22 mouse cellular contexts compared by ENCODE assay signal in genomic region chr14:8283784-8284183, GRCm38 (mm10). TPM values are rescaled to one million over a fixed set of nuclear protein-coding genes. Genes with fewer than 3 reads are reported as not detected.
DNase-seq lines count a peak whose midpoint lies in the region; ATAC-seq lines count a peak whose summit lies in the region.
"Had no signal": no experiment of that assay in that cellular context is flagged by ENCODE, and none has a peak within 500 bp of the region (broad histone marks: within the 10 kb centered on the region; RNA-seq: fewer than 3 reads in every experiment).

No protein-coding gene starts in this region.

- intact Hi-C loops in gastrocnemius, postnatal 36 days (cut with DNase I): no loop called here

- no peak overlapping the region for H3K4me3 ChIP-seq in lung, embryonic 16.5 days (ENCODE audit: low read length)
- no peak overlapping the region for H3K4me3 ChIP-seq in liver, embryonic 12.5 days
- H3K4me3 ChIP-seq: left cerebral cortex, adult 2 months; limb, embryonic 10.5 days; neural tube, embryonic 13.5 days had no signal

- no peaks in the 10 kb centered on the region for H3K36me3 ChIP-seq in lung, embryonic 16.5 days (ENCODE audit: control insufficient read depth, insufficient read depth, low read length)
- H3K36me3 ChIP-seq in liver, embryonic 12.5 days: no peaks in the 10 kb centered on the region
- H3K36me3 ChIP-seq: limb, embryonic 10.5 days; neural tube, embryonic 13.5 days had no signal

- no peak overlapping the region for H3K9ac ChIP-seq in lung, embryonic 16.5 days (ENCODE audit: low read length)
- no peak overlapping the region for H3K9ac ChIP-seq in liver, embryonic 12.5 days
- H3K9ac ChIP-seq: neural tube, embryonic 13.5 days had no signal

- H3K4me1 ChIP-seq in lung, embryonic 16.5 days (replicated peaks; ENCODE audit: control insufficient read depth, insufficient read depth, low read length): peaks cover 8% of the 10 kb centered on the region
- H3K4me1 ChIP-seq in liver, embryonic 12.5 days: peaks cover 10% of the 10 kb centered on the region; the same call in 1 of the 2 replicates
- H3K4me1 ChIP-seq: limb, embryonic 10.5 days; neural tube, embryonic 13.5 days had no signal

- DNase-seq in lung, postnatal 10 days: no peak
- peak; percentile 54 for DNase-seq in ZHBTc4 (ENCODE audit: low read depth, low spot score)
- DNase-seq in yolk sac, embryonic 10.5 days (ENCODE audit: low spot score): peak; percentile 55
- no peak for DNase-seq in layer of hippocampus, adult 11-12 months (ENCODE audit: low spot score)
- no peak for DNase-seq in gastrocnemius, postnatal 36 days
- DNase-seq: adrenal gland, postnatal 36 days; cerebellum, adult 18-20 months; heart, postnatal 4 days; kidney, adult 9 months; kidney, postnatal 25 days; lung, postnatal 14 days; midbrain, embryonic 14.5 days had no signal

- H3K9me3 ChIP-seq in lung, embryonic 16.5 days (ENCODE audit: control insufficient read depth, low read length): no peaks in the 10 kb centered on the region
- H3K9me3 ChIP-seq in liver, embryonic 12.5 days (replicated peaks): no peaks in the 10 kb centered on the region
- H3K9me3 ChIP-seq: limb, embryonic 10.5 days had no signal

- peak; percentile 56; the same call in 1 of the 2 replicates for ATAC-seq in lung, embryonic 16.5 days (ENCODE audit: low read depth)
- peak; percentile 77 for ATAC-seq in liver, embryonic 12.5 days
- ATAC-seq: hindbrain, postnatal 0 days had no signal

- no peaks in the 10 kb centered on the region for H3K27me3 ChIP-seq in lung, embryonic 16.5 days (ENCODE audit: control insufficient read depth, insufficient read depth, low read depth, low read length)
- H3K27me3 ChIP-seq in liver, embryonic 12.5 days (replicated peaks): no peaks in the 10 kb centered on the region
- H3K27me3 ChIP-seq: neural tube, embryonic 13.5 days had no signal

- H3K4me2 ChIP-seq in lung, embryonic 16.5 days (ENCODE audit: low read depth, low read length): no peak overlapping the region
- no peak overlapping the region for H3K4me2 ChIP-seq in liver, embryonic 12.5 days
- H3K4me2 ChIP-seq: neural tube, embryonic 13.5 days had no signal

- no peak overlapping the region for H3K27ac ChIP-seq in lung, embryonic 16.5 days (ENCODE audit: low read length)
- peak overlapping the region; percentile 66; the same call in 1 of the 2 replicates for H3K27ac ChIP-seq in liver, embryonic 12.5 days
- H3K27ac ChIP-seq: hindbrain, postnatal 0 days; left cerebral cortex, adult 2 months; limb, embryonic 10.5 days; neural tube, embryonic 13.5 days had no signal

RNA-seq across cellular contexts. Expression of gene Acox2, which starts 24.6 kb away (rescaled TPM):
- polyA plus RNA-seq in lung, embryonic 16.5 days (2015; fragmentation: Nextera tagmentation; extraction: Ambion mirVana): 1.3 and 4.4 TPM in 2 replicates
- polyA plus RNA-seq in liver, embryonic 12.5 days (2016; fragmentation: Nextera tagmentation; extraction: Ambion mirVana): 2.8 and 3.5 TPM in 2 replicates
- total RNA-seq in gastrocnemius, postnatal 36 days (2021): under 1 TPM in 1 of 2 experiments, not detected in 1; 0.37 TPM
- total RNA-seq: granulocyte monocyte progenitor cell, adult 5-6 weeks; heart, postnatal 4 days; hindbrain, postnatal 0 days; megakaryocyte, adult 5-6 weeks had no signal
- polyA plus RNA-seq: forebrain, embryonic 11.5 days; heart, embryonic 14.5 days; midbrain, embryonic 14.5 days; neural tube, embryonic 13.5 days had no signal

RNA-seq across cellular contexts. Expression of gene Fam107a, which starts 34.0 kb away (rescaled TPM):
- polyA plus RNA-seq in lung, embryonic 16.5 days (2015; fragmentation: Nextera tagmentation; extraction: Ambion mirVana): 0.40 and 0.58 TPM in 2 replicates
- 0.05 TPM in 1 of 2 replicates, not detected in the other for polyA plus RNA-seq in liver, embryonic 12.5 days (2016; fragmentation: Nextera tagmentation; extraction: Ambion mirVana)
- total RNA-seq in gastrocnemius, postnatal 36 days (2021): 1 to 10 TPM; 2.7 to 6.1 TPM
- total RNA-seq: granulocyte monocyte progenitor cell, adult 5-6 weeks had no signal

Comparison
In these comparisons a context has a peak if more than half of its experiments do, and no peak if none do; other contexts are left out.
1. DNase-seq: peak in ZHBTc4 (single experiment) and yolk sac, embryonic 10.5 days (single experiment); none in lung, postnatal 10 days (single experiment), layer of hippocampus, adult 11-12 months (single experiment) and gastrocnemius, postnatal 36 days (0 of 2).